Mouse (Mus musculus) embryo, embryonic 11.5 days (tissue): ENCODE results near the gene Adgra1.

Experiments used
- DNase-seq: peaks from one replicate; pipeline ENCODE4 v3.0.0-alpha.2; 2012; ENCODE audit warnings: low read depth, low spot score

Adgra1 gene

GRCm38 (mm10) chr7:139905661-139906060 is 71.7 kb downstream of the Adgra1 start:
- no peak for DNase-seq

- DNase-seq = no peak
Observed at GRCm38 (mm10) chr7:139908176-139908575, 74.2 kb downstream of the Adgra1 start.

DNA sequence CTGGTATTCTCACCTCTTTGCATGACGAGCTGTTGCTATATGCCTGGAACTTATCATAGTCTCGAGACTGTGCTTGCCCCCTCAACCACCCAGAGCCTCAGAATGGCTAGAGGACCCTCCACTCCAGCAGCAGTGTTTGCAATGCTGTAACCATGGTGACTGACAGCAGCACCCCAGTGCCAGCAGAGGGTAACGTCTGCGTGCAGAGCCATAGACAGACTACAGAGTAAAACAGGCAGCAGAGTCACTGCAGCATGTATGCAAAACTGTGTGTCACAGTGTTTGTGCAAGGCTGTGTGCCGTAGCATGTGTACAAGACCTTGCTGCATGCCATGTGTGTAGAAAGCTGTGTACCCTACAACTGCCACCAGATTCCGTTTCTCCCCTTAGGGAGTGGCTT is 75.5 kb downstream of the Adgra1 start:
- DNase-seq = no peak

DNA sequence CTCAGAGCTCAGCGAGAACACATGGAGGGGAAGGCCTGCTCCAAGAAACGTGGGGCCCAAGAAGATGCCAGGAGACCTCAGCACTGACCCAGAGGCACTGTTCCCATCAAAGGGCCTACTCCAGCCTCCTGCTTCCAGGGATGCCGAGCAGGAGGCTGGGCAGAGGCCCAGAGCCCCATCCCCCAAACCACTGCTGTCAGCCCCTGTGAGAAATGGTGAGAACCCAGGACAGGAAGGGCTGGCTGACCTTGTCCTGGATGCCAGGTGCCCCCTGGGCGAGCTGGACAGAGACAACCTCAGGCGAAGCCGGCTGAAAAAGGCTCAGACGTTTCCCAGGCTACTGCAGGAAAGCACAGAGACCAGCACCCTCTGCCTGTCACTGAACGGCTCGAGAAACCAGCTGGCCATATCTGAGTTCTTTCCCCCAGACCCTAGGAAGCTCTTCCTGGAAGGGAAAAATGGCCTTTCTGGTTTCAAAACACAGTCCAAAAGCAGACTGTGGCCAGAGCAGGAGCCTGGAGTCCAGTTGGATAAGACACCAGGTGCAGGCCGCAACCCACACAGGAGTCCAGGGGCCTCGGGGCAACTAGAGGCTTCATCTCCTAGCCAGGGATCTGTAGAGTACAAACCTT is 76.3 kb downstream of the Adgra1 start:
- DNase-seq = no peak

- no peak for DNase-seq
Observed at GRCm38 (mm10) chr7:139914141-139915047, 80.4 kb downstream of the Adgra1 start.

- no peak for DNase-seq
Observed at GRCm38 (mm10) chr7:139915646-139916257, 81.8 kb downstream of the Adgra1 start.

GRCm38 (mm10) chr7:139916345-139916744 is 82.4 kb downstream of the Adgra1 start:
- DNase-seq = no peak

DNA sequence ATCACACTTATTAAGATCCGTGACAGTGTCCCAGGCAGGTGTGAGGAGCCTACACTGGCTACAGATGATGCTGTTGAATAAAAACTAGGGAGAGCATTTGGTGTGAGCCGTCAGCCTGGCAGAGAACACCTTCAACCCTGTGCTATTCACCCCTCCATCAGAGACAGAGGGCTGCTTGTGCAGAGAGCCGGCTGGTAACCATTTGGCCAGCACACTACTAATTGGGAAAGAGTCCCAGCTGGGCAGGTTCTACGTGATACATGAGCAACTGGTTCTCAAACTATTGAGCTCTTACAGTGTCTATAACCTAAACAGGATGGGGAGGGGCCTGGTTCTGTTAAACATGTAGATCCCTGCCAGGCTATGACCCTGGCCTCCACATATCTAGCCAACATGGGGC is 84.3 kb downstream of the Adgra1 start:
- DNase-seq = no peak
